Mouse (Mus musculus): ENCODE measurements around the gene Hs6st1.

Gene Hs6st1

DNA sequence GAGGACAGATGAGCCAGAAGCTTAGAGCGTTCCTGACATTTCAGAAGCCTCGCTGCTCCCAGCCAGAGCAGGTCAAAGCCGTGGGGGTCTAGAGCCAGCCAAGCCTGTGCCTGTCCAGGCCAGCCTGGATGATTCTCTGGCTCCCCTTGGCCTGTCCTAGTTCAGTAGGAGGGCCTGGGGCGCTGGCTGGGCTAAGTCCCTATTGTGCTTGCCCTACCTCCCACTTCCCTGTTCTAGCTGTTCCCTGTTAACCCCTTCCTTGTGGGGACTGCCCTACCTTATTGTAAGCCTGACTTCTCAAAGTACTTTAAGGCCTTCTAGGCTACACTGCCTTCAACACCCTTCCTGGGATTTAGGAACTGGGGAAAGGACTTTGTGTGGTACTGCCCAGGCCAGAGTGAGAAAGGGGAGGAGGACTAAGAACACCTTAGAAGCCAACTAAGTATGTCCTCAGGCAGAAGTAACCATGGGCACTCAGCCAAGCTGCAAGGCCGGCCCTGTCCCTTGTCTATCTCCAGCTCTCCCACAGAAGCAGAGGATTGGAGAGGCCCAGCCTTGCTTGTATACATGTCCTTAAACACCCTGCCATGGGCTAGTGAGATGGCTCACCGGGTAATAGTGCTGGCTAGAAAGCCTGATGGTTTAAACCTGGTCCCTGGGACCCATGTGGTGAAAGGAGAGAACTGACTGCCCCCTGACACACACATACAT, 22.0 kb downstream of the Hs6st1 start:
- no peak for DNase-seq

DNA sequence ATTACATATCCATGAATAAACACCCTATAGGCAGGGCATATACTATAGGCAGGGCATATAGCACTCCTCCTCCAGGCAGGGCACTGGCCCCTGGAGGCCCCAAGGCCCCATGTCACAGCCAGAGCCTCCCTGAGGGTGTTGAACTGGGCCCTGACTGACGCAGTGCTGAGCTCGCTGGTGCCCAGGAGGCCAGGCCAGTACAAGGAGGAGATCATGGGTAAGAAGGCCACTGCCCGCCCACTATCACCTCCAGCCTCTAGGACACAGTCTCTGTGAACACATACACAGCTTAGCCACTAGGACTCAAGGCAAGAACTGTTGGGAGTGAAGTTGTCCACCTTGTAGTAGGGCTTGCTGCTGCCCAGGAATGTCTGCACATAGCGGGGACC, 22.5 kb downstream of the Hs6st1 start:
- DNase-seq = no peak

DNA sequence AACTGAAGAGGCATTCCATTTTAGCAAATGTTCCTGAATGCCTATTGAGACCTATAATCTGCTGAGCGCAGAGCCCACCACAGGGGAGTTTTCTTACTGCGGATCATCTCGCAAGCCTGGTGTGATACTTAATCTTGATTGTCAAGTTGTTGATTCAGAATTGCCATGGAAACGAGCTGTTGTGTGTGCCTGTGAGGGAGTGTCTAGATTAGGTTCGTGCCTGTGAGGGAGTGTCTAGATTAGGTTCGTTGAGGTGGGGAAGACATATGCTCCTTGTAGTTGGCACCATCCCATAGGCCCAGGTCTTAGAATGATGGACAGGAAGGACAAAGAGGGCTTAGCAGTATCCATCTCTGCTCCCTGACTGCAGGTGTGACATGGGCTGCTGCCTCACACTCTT, 23.0 kb downstream of the Hs6st1 start:
- DNase-seq = no peak

DNA sequence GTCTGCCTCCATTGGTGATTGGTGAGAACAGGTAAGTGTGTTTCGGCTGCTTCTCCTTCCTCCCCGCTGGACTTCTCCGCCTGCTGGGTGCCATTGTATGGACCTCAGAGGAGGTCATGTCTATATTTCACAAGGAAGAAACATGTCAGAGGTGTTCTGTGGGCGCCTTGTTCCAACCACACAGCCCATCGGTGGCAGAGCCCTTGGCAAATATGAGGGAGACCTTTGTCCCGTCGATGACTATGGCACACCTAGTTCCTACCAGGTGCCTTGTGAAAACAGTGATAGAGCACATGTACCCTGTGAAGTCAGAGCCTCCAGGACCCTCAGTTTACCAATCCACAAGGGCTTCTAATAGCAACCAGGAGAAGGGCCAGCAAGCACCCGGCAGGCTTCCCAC, 25.5 kb downstream of the Hs6st1 start:
- no peak for DNase-seq

DNA sequence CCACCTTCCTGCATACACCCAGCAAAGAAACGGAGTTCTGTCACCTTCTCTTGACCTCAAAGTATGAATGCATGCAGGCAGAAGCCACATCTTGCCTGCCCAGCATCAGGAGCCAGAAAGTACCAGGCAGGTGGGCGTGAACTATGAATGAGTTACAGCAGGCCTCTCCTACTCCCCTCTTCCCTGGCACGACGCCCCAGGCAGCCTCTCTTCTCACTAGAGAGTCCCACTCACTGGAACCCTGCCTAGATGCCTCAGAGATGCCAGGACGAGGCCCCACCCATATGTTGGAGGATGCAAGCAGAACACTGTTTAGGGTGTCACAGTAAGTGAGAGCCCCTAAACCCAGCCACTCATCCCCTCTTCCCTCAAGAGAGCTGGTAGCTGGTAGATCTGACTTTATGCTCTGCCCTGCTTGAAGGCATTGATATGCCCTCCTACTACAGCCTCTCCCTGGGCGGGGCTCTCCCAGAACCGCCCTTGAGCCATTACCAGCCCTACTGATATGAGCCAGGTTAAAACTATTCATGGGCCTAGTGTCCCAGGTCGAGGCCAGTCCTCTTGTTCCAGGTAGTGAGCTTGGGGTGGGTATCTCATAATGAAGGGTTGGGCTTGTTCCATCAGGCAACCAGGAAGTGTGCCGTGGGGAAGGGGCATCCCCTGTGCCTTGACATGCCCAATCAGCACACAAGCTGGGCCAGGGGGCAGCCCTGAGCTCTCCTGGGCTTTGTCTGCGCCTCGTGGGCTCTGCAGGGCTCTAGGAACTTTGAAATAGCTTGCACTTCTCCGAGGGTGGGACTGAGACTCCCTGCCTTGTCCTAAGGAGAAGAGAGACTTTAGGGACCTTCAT, 27.4 kb downstream of the Hs6st1 start:
- peak; percentile 54 for DNase-seq

DNA sequence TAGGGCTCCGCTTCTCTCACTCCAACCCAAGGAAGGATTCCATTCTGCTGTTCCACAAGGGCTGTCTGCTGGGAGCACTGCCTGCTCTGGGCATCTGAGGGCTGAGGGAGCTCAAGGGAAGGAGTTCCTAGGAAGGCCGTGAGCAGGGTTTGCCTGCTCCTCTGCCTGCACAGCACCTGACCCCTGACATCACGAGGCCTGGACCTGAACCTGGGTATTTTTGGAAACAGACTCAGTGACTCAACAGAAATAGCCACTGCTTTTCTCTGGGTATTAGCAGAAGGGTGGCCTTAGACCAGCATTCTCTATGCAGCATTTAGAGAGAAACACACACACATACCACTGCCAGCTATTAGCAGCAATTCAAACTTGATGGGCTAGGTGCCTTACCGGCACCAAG, 30.2 kb downstream of the Hs6st1 start:
- no peak for DNase-seq

DNA sequence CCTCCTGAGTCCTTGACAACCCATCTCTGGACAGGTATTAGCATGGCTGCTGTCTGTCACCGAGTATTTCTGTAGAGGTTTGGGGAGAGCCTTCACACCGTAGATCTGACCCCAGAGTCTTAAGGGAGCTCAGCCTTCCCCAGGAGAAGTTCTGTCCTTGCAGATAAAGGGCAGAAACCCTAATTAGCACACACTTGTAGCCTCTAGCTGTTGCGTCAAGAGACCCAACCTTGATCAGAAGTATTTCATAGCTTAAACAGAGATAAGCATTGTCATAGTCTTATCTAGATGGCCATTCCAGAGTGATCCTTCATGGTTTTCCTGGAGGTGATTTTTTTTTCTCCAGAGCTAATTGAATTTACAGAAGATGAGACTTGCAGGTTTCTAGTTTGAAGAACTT, 32.2 kb downstream of the Hs6st1 start:
- no peak for DNase-seq

DNA sequence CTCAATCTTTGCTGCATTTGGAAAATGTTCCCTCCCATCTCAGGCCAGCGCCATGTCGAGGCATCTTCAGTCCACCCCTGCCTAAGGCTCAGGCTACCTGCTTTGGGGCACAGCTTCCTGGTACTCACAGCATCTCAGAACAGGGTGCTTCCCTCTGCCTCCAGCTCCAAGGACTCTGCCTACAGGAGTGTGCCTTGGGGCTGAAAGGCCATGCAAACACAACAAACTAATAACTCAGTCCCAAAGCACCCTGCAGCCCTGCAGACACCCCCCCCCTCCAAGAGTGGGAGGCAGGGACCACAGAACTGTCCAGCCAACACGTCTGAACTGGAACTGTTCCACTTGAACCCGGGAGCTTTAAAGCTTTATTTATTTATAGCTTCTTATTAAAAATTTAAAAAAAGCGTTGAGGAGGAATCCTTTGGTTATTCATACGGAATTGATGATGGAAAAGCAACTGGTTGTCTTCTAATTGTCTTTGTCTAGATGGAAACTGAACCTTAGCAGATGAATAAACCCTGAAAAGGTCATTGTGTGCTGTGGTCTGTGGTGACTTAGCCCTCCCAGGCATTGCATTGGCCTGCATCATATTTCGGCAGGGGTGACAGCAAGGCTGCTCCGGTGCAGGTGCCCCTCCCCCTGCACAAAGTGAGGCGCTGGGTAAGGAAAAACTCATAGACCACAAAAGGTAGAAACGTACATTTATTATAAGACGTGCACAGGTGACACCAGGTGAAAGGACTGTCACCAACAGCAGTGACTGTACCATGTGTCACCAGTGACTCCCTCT, 37.9 kb downstream of the Hs6st1 start:
- no peak for DNase-seq

DNA sequence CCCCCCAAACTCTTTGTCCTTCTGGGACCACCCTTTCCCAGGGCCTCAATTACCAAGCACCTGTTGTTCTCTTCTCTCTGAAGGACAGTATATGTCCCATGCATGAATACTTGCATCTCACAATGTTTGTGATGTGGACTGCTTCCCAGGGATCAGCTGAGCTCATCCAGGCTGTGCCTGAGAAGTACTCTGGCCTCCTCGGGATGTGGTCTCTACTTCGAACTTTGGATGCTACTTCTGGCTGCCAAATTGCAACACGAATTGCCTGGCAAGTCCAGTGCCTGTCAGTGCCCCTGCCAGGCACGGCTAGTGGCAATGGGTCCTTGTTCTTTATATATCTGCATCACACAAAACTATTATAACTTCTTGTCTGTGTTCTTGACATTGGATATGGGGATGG, 41.8 kb downstream of the Hs6st1 start:
- no peak for DNase-seq

DNA sequence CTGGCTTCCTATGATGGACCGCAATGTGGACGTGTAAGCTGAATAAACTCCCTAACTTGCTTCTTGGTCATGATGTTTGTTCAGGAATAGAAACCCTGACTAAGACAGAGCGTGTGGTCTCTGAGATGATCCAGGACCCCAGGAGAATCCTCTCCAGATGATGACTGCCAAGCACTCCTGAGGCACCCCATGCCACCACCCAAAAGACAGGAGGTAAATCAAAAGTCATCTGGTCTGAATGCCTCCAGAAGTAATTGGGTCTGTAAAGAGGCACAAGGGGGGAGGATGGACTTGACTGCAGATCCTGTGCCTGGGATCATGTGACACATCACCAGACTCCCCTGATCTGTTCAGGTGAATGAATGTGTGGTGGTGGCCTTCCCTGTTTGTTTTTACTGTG, 44.5 kb downstream of the Hs6st1 start:
- DNase-seq = no peak

DNA sequence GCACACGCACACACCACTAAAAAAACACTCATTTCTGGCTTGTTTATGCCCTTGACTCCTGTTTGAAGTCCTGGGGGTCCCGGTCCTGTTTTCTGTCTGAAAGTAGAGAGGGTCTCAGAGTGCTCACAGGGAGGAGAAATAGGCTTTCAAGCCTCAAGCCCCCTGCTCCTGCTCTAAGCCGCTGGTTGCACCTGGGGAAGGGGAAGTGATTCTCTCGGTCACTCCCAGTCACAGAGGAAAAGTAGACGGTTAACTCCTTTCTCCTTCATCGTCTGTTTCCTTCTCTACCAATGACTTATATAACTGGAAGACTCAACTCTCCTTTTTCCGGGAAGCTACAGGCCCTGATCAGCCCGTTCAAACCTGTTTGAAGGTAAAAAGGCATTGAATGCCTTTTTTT, 45.5 kb downstream of the Hs6st1 start:
- DNase-seq = no peak

DNA sequence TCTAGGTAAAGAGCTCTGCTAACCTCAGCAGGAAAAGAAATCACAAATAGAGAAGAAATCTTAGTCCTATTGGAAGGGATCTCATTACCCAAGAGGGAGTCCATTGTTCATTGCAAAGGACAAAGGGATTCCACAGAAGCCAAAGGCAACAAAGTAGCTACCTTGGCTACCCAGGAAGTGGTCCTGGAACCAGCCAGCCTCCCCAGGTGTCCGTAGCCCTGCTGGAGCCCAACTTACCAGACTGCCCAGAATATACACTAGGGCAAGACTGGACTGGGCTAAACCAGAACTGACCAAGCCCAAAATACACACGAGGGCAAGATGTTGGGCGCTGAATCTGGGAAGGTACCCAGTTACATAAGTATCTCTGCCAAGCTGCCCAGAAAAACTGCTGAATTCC, 46.6 kb downstream of the Hs6st1 start:
- DNase-seq = no peak

DNA sequence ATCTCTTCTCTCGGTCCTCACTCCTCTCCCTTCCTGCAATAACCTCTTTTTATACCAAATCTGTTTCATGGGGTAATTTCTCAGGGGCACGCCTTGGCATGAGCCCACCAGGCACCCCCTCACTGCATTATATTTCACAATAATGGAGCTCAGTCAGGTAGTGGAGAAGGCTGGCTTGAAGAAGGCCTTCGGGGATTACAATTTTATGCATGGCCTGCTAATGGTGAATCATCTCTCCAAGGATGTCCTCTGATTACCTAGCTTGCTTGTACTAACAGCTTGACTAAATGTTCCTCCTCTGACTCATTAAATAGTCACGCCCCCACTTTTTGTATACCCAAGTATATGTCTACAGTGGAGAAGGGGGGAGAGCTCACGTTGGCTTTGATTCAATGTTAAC, 48.3 kb downstream of the Hs6st1 start:
- DNase-seq = no peak

DNA sequence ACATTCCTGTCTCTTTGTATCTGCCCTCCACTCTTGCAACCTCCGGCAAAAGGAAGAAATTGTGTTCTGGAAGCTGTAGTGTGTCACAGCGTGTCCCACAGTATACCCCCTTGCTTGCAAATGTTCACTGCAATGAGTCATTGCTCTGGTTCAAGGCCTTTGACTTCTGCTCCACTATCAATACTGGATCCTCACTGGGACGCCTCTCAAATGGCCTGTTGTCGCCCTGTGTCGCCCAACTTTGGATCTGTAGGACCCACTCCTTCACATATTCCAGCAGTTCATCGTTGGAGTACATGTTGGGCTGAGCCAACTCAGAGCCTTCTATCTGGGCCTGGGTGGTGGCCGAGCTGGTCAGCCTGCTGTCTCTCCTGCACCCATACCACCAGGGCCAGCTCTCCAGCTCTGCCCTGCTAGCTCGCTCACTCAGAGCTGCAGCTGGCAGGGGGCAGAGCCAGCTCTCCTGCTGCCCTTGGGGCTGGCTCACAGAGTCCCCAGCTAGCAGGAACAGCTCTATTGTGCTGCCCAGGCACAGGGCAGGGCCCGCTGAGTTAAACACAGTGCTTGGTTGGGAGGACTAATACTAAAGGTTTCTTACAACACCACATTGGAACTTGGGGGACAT, 50.0 kb downstream of the Hs6st1 start:
- DNase-seq = no peak

DNA sequence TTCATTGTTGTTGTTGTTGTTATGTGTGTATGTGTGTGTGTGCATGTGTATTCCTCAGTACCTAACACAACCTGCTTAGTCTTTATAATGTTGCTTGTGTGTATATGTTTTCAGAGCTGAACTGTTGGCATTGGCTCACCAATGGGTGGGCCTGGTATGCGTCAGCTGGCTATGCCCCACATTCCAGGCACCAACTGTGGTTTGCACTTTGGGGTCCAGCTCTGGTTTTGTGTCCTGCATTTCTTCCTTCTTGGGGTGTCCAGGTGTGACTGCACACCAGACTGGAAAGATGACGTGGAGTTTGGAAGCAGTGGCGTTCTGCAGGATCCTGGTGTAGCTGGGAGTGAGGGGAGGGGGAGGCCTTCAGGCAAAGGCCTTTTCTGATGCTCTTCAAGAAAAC, 50.8 kb downstream of the Hs6st1 start:
- no peak for DNase-seq

DNA sequence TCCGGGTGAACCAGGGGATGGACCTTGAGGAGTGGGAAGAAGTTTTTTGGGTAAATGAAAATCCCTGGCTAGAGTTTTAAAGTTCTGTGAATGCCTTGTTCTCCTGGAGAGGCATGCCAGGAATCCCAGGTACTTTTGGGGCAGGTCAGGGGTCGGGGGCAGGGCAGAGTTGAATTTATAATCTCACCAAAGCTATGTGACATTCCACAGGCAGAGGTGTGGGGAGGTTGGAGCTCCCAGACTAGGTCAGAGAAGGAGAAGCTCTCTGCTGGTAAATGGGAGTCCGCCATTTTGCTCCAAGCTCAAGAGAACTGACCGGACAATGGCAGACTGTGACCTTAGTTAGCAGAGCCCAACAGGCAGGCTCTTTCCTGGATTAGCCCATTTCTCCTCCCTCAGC, 51.2 kb downstream of the Hs6st1 start:
- DNase-seq = no peak

DNA sequence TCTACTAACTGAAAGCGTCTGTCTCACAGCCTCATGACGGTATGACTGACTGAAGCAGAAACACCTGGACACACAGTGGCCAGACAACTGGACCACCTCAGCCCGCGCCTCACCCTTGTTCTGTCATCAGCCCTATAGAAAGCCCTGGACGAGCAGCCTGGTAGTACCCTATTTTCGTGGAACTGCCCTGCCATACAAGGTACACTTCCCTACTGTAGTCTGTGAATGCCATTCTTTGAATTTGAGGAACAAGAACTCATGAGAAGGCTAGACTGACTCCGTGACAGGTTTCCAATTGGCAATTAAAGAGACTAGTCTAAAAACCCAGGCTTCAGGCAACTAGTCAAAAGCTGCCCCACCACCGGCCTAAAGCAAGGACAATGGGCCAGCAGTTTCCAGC, 53.0 kb downstream of the Hs6st1 start:
- no peak for DNase-seq

DNA sequence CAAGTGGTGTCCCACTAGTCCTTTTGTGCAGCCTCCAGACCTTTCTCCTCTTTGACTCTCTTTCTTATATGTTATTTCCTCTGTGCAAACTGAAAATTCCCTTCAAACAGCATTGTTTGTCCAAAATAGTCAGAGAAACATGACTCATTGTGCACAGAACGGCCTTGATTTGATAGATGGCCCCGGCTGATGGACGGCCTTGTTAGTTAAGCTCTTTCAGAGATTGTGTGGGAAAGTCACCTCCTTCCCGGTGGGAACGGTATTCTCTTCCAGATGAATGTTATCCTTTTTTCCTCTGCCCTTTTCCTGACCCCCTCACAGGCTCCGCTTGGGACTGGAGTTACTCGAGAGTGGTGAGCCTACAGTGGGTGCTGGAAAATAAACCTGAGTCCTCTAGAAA, 56.9 kb downstream of the Hs6st1 start:
- no peak for DNase-seq

DNA sequence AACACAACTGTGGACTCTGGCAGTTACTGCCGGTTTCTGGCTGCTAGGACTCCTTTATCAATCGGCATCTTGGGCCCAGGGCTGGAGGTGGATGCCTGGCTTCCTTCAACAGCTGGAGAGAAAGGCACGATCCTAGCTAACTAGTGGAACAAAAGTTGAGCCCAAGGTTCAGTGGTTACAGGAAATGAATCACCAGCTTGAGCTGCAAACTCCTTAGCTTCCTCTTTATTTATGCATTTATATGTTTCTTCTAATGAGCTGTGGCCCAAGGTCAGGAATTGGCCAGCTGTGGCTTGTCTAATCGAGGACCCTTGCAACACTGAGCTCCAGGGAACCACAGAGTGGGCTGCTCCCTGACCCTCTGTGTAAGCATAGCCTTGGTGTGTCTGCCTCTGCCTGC, 60.9 kb downstream of the Hs6st1 start:
- no peak for DNase-seq

DNA sequence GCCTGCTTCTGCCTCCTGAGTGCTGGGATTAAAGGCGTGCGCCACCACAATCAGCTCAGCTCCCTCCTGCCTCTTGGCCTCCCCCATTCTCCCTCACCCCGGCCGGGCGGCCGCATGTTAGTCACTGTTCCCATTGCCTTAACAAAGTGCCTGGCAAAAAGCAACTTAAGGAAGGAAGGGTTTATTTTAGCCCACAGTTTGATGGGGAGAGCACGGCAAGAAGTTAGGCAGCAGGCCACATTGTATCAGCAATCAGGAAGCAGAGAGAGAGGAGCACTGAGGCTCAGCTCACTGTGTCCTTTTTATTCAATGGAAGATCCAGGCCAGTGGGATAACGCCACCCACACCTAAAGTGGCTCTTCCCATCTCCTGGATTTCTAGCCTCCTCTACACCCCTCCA, 61.7 kb downstream of the Hs6st1 start:
- DNase-seq = no peak

DNA sequence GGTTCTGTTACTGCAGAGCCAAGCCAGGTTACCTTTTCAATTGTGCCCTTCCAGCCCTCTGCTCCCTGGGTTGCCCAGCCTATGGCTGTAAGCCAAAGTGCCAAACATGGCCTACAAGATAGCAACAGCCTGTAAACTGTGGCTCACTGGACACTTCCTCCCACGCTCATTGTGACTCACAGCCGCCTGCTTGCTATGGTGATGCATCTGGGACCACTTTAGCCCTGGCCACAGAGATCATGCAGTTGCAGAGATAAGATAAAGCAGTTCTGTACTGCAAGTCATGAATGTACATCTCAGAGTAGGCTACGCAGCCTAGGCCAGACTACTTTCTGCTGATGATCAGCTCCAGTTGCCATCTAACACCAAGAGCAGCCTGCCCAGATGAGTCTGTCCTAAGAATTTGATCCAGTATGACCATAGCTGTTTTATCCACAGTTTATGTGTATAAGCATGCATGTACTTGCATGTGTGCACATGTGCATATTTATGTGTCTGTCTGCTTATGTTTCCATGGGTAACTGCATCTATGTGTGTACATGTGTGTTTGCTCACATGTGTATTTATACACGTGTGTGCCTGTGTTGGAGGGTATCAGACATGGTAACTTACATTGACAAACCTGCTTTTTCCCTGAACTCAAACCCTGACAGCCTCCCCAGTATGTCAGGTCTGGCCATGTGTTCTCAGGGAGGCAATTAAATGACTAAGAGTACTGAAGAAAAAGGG, 62.3 kb downstream of the Hs6st1 start:
- no peak for DNase-seq

DNA sequence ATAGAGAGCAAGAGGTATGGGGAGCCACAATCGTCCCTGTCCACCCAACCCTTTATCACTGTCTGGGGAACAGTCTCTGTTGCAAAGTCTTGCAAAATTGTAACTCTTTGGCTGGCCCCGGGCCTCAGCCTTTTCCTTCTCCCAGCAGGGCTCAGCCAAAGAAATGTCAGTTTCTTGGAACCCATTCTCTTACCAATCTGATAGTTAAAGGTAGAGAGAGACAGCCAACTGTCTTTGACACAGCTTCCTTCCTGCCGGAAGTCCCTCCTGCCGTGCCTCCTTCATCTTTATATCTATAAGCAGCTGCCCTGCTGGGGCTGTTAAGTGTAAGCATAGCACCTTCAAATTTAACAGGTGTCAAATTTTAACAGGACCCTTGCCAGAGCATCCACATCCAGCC, 63.0 kb downstream of the Hs6st1 start:
- DNase-seq = no peak

DNA sequence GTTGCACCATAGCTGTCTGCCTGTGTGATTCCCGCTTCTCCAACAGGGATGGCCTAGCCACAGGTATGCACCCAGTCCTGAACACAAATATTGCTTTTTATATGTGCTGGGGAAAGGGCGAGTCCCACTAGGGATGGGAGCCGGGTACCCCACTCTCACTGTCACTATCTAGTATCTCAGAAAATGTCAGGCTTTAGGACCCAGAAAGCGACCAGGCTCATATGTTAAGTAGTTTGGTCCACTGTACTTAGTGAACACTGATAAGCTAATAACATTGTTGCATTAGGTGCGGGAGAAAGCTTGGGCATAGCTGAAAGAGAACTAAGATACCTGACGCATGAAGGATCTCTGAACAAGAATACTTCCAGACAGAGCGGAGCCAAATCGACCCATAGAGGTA, 63.6 kb downstream of the Hs6st1 start:
- no peak for DNase-seq
